Mouse (Mus musculus) cerebellum, adult 11 months (tissue): ENCODE measurements around the gene Prg2.

Experiments used
- DNase-seq: peaks from one replicate; pipeline ENCODE4 v3.0.0; 2022

Gene Prg2

GRCm38 (mm10) chr2:85033121-85033520 lies 52.9 kb downstream of the Prg2 start:
- no peak for DNase-seq
